Mouse (Mus musculus) small intestine, adult 2 months (tissue): ENCODE results near the gene Poll. TPM values are rescaled to one million over a fixed set of nuclear protein-coding genes. Genes with fewer than 3 reads are reported as not detected.

Experiments
- H3K27ac ChIP-seq: fragments of 200-500 bp; 2 replicates; pipeline ENCODE4 v1.5.1; 2012; ENCODE audit warnings: low read depth, low read length, control low read depth, inconsistent platforms; ENCODE audit not compliant: insufficient read depth
- H3K27me3 ChIP-seq: fragments of 200-500 bp; 2 replicates; pipeline ENCODE4 v1.6.1; 2012; ENCODE audit warnings: mild to moderate bottlenecking, moderate library complexity, low read length, inconsistent platforms; ENCODE audit not compliant: control insufficient read depth, insufficient read depth
- H3K36me3 ChIP-seq: fragments of 200-500 bp; 2 replicates; pipeline ENCODE4 v1.6.1; 2012; ENCODE audit warnings: mild to moderate bottlenecking, low read length, control low read depth, inconsistent platforms; ENCODE audit not compliant: control insufficient read depth, insufficient read depth
- H3K4me1 ChIP-seq: fragments of 200-500 bp; 2 replicates; pipeline ENCODE4 v1.6.1; 2012; ENCODE audit warnings: low read length, inconsistent platforms, mixed read lengths; ENCODE audit not compliant: control insufficient read depth, insufficient read depth, insufficient read length
- H3K4me3 ChIP-seq: fragments of 200-500 bp; 2 replicates; pipeline ENCODE4 v1.5.1; 2012; ENCODE audit warnings: low read depth, mild to moderate bottlenecking, control low read depth, inconsistent platforms, low read length, moderate library complexity
- CTCF ChIP-seq: fragments of 200-500 bp; IDR thresholded peaks from 2 replicates; pipeline ENCODE4 v1.5.1; 2012; ENCODE audit warnings: low read depth, mild to moderate bottlenecking, control low read depth, inconsistent platforms, low read length, moderate library complexity, mixed read lengths; ENCODE audit not compliant: insufficient replicate concordance, insufficient read length; ENCODE audit errors: extremely low read depth
- POLR2A ChIP-seq: fragments of 200-500 bp; IDR thresholded peaks from 2 replicates; pipeline ENCODE4 v1.6.1; 2012; ENCODE audit warnings: low read depth, mild to moderate bottlenecking, control low read depth, inconsistent platforms, low read length, moderate library complexity
- WGBS: fragments of 180-500 bp; shearing (Covaris S2); methylation state at CpG from one replicate; pipeline ENCODE4 v1.1.7; 2018; 5-methylcytosine and 5-hydroxymethylcytosine counted together
- polyA plus RNA-seq: library from polyadenylated mRNA; depleted of rRNA; stranded (reverse); fragments of >200 nt; gene quantifications from 2 replicates; pipeline ENCODE4 v1.2.3, GENCODE M21; 2012

Gene Poll
- polyA plus RNA-seq, 1 experiment, result 7.2 TPM

GRCm38 (mm10) chr19:45535214-45535735 lies 25.1 kb downstream of the Poll start:
- H3K27me3 ChIP-seq, result no peaks in the 10 kb centered on the region
- TF ChIP-seq CTCF, result no peak
- TF ChIP-seq POLR2A, result no peak
- no peak overlapping the region for H3K27ac ChIP-seq
- 71% methylated on average over 8 of the region's 8 CpGs for WGBS
- no peaks in the 10 kb centered on the region for H3K36me3 ChIP-seq
- H3K4me1 ChIP-seq, result no peaks in the 10 kb centered on the region
- no peak overlapping the region for H3K4me3 ChIP-seq

DNA sequence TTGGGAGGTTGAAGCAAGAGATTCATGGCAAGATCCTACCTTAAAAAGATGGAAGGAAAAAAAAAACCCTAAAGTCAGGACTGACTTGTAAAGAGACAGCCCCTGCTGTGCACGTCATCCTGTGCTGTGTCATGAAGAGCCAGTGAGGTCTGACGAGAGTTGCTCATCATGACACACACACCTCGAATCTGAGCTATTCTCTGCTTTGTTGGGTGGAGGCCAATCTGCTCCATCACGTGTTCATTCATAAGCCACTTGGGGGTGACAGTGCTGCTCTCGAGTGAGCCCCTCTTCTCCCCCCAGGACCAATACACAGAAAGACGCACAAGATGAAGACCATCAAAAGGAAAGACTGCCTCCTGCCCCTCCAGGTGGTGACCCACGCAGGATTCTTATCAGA lies 26.7 kb downstream of the Poll start:
- H3K4me3 ChIP-seq, result no peak overlapping the region
- 53% methylated on average over 7 of the region's 7 CpGs for WGBS
- no peaks in the 10 kb centered on the region for H3K27me3 ChIP-seq
- no peak overlapping the region for H3K27ac ChIP-seq
- TF ChIP-seq CTCF, result no peak
- no peak for TF ChIP-seq POLR2A
- no peaks in the 10 kb centered on the region; the same call in 1 of the 2 replicates for H3K36me3 ChIP-seq
- H3K4me1 ChIP-seq, result no peaks in the 10 kb centered on the region

- Histone ChIP-seq H3K4me3 (no peak overlapping the region), H3K27ac (no peak overlapping the region), H3K4me1 (no peaks in the 10 kb centered on the region), H3K27me3 (no peaks in the 10 kb centered on the region), H3K36me3 (peaks cover 10% of the 10 kb centered on the region)
- no peak for TF ChIP-seq POLR2A
- TF ChIP-seq CTCF, result no peak
- 79% methylated on average over 6 of the region's 6 CpGs for WGBS
These were observed 28.8 kb downstream of the Poll start for GRCm38 (mm10) chr19:45531554-45531953.

DNA sequence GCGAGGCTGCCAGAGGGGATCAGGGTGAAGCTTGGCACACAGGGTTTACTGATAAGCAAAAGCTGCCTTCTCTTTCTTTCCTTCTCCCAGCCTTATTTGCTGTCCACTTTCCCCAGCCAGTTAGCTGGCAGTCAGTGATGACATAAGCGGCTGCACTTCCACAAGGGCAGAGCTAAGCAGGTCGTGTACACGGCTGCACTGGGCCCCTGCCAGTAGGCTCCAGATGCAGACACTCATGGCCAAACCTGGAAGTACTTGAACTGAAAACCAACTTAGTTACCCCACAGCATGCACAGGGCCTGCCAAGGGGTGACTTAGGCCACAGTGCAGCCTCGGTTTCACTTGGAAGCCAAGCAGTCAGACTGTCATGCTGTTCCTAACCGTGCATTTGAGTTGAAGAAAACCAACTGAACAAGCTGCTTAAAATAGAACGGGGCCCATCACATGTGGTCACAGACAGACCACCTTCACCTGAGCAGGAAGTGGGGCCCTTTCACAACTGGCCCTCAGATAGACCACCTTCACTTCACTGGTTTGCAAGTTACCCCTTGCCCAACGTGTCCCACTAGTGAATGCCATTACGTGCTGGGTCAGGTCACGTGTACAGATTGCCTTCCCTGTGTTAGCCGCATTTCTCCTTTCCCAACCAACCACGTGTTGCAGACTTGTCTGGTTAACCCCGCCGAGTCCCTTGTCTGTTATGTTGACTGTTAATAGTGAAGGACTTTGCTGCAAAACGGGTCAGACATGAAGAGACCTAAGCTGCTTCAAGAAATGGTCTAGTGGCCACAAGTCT lies 29.9 kb downstream of the Poll start:
- TF ChIP-seq POLR2A (no peak), CTCF (no peak)
- H3K4me1 ChIP-seq, result no peaks in the 10 kb centered on the region
- 71% methylated on average over 15 of the region's 15 CpGs for WGBS
- no peaks in the 10 kb centered on the region for H3K27me3 ChIP-seq
- H3K36me3 ChIP-seq, result peaks cover 10% of the 10 kb centered on the region
- no peak overlapping the region for H3K27ac ChIP-seq
- H3K4me3 ChIP-seq, result no peak overlapping the region

DNA sequence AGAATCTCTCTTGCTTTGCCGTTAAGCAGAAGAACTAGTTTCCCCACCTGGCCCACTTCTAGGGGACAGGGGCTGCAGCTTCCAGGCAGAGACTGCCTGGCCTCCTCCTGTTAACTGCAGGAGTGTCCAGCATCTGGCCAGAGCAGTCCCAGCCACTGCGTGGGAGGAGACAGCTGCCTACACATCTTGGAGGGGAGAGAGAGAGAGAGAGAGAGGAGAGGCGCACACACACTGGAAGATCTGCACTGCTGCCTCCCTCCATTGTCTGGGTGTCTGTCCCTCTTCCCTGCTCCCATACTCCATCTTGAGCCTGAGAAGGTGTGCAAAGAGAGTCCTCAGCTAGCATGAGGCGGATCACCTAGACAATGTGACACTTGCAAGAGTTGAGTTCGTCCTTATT lies 31.0 kb downstream of the Poll start:
- Histone ChIP-seq H3K27ac (no peak overlapping the region), H3K27me3 (no peaks in the 10 kb centered on the region), H3K4me1 (no peaks in the 10 kb centered on the region), H3K4me3 (no peak overlapping the region), H3K36me3 (peaks cover 10% of the 10 kb centered on the region)
- WGBS, result 81% methylated on average over 5 of the region's 5 CpGs
- TF ChIP-seq POLR2A (no peak), CTCF (no peak)

DNA sequence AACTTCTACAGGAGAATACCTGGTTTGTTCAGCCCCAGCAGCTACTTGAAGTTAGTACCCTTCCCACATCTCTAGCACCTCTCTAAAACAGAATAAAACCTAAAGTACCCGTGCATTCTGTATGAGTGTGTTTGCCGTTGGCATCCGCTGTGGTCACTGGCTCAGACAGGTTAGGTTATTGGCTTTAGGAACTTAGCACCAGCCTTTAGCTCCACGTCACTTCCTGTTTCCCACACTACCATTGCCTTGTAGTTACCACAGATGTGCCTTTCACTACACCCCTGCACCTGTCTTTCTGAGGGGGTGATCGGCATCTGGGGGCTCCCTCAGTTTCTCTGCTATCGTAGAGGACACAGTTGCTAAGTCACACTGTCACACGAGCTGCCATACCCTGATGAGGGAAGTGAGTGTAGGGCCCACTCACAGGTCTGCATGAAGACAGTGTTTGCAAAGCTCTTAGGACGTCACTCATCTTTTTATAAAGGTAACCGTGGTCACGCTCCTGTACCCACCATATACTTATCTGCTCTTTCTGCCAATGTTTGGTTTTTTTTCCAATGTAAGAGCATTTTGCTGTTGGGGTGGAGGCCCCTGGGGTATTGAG lies 32.3 kb downstream of the Poll start:
- no peak overlapping the region for H3K4me3 ChIP-seq
- H3K4me1 ChIP-seq, result no peaks in the 10 kb centered on the region
- WGBS, result 88% methylated on average over 10 of the region's 10 CpGs

DNA sequence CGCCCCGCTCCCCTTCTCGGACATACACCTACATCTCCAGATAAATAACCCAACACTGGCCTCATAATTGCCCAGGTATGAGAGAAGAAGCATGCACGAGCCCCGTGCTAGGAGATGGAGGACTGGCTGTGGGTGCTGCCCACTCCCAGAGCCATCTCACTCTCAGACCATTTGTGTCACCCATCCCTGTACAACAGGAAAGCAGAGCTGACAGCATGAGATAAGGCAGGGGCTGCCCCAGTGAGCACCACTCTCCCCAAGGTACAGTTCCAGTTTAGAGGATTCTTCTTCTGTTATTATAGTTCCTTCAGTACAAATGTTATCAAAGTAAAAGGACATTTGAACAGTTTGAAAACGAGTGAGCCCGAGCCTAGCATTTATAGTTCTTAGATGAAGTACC lies 32.9 kb downstream of the Poll start:
- Histone ChIP-seq H3K4me1 (no peaks in the 10 kb centered on the region), H3K27ac (no peak overlapping the region), H3K36me3 (peaks cover 10% of the 10 kb centered on the region), H3K4me3 (no peak overlapping the region), H3K27me3 (no peaks in the 10 kb centered on the region)
- TF ChIP-seq CTCF, result no peak
- 86% methylated on average over 7 of the region's 7 CpGs for WGBS

More for the DNA sequence above, 32.3 kb downstream of the Poll start:
- Histone ChIP-seq H3K27ac (no peak overlapping the region), H3K36me3 (peaks cover 10% of the 10 kb centered on the region), H3K27me3 (no peaks in the 10 kb centered on the region)
- TF ChIP-seq CTCF, result no peak
